Mouse (Mus musculus) lung, adult 2 months (tissue): ENCODE results near the gene 9430097D07Rik.

Experiments used
- CTCF ChIP-seq: fragments of 200-500 bp; IDR thresholded peaks from 2 replicates; pipeline ENCODE4 v1.5.1; 2011; ENCODE audit warnings: mild to moderate bottlenecking, low read length, control low read depth; ENCODE audit not compliant: insufficient read depth
- POLR2A ChIP-seq: fragments of 200-500 bp; IDR thresholded peaks from 2 replicates; pipeline ENCODE4 v1.6.1; 2011; ENCODE audit warnings: low read depth, mild to moderate bottlenecking, control low read depth, low read length, borderline replicate concordance; ENCODE audit errors: extremely low read depth

GRCm38 (mm10) chr2:32538461-32538860, 37.0 kb downstream of the 9430097D07Rik start:
- TF ChIP-seq CTCF (no peak), POLR2A (no peak)
